Mouse (Mus musculus) thymus, postnatal 0 days (tissue): Measurements from ENCODE around the gene Aktip. TPM values are rescaled to one million over a fixed set of nuclear protein-coding genes. Genes with fewer than 3 reads are reported as not detected.
A peak's percentile ranks its signal among the peaks of the same experiment; 100 is the strongest.

Source experiments
- DNase-seq: peaks from one replicate; pipeline ENCODE4 v3.0.0-alpha.2; 2015; ENCODE audit warnings: low spot score
- polyA plus RNA-seq: library from polyadenylated mRNA; unstranded; fragments of >200 nt; fragmentation: Nextera tagmentation; extraction: Ambion mirVana; gene quantifications from 2 replicates; pipeline ENCODE4 v1.2.1, GENCODE M21; 2015

The Aktip gene
- polyA plus RNA-seq: 35.0 and 36.6 TPM in 2 replicates

DNA sequence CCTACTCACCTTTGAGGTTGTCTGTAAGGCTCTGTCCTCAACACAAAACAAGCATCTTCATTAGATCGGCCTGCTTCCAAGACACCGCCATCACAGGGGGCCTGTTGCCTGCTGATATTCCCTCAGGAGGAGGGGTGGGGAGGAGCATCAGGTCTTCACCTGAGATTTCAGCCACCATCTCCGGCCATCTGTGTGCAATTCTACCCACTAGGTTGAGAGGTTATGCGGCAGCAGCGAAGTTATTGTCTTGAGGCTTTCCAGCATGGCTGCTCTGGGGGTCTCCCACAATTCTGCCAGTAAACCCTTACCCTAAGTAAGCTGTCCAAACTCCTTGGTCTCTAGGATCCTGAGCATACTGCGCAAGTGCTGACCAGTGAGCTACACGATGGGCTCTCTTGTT is at the start of gene Aktip:
TSS of gene Aktip (minus strand) at position 101 of the 400 bp plus-strand sequence.
- no peak for DNase-seq

DNA sequence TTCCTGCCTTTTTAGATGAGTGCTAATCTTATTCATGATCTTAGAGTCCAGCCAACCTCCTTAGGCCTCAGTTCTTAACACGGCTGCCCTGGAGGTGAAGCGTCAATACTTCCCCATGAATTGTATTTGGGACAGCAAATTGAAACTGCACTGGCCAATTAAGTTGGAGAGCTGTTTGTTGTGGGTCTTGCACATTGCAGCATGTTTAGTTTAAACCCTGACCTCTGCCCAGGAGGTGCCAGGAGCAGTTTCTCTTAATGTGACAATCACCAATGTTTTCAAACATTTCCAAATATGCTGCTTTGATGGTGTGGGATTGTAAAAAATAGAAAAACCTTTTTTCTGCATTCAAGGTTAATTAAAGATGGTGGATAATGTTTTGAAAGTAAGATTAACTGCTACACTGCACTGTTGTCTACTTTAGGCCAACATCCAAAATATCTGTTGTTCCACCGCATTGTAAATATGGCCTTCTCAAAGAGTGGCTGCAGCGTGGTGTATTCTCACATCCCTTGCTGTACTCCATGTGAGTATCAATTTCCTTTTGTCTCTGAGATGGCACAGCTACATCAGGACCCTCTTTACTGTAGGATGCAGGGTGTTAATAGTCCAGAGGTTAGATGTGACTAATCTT is 46.2 kb upstream of the Aktip start:
- DNase-seq: no peak

- DNase-seq: no peak
Measured at GRCm38 (mm10) chr8:91242721-91243120, 42.9 kb upstream of the Aktip start.

GRCm38 (mm10) chr8:91241873-91242519 is 42.2 kb upstream of the Aktip start:
- DNase-seq: no peak

DNA sequence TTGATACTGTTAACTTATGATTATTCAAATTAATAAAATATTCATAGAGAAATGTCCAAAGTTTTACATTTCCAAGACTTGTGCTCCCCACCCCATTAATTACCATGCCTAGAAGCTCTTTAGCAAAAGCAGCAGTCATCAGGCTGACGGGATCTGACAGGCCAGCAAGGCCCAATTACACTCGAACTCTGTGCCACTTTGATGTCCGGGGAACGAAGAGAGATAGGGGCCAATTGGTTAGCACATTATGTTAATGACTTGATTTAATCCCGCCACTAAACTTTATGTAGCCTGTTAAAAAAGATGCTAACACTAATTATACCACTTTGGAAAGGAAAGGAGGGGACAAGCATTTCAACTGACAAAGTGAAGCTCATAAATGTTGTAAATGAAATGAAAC is 41.6 kb upstream of the Aktip start:
- DNase-seq: no peak

GRCm38 (mm10) chr8:91237191-91237590 is 37.4 kb upstream of the Aktip start:
- no peak for DNase-seq

DNA sequence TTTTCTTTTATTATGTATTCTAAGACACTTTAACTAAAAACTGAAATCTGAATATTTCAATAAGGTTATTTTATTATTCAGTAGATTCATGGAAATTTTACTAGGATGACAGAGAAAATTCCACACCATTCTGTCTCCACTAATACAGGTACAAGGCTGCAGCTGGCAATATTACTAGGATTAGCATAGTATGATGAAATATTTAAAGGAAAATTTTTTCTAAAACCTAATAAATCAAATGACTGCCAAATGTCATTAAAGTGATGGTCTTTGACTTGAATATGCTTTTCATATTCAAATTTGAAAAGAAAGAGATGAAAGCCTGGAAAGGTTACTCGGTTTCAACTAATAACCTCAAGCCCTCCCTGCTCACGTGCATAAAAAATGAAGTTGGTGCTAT is 34.3 kb upstream of the Aktip start:
- no peak for DNase-seq

DNA sequence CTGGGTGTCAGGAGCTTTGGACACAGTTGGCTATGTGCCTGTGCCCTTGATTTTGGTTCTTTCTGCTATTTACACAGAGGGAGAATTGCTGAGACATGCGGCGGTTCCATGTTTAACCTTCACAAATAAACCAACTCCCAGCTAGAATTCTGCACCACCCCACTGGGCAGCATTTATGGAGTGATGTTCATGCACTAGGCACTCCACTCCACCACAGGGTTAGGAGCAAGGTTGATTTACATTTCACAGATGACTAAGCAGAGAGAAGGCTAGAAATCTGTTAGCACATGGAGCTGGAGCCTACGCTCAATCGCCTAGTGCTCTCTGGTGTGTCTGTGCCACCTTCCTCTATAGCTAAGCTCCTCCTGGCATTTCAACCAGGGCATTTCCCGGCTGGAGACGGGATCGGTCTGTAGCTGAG is 27.7 kb upstream of the Aktip start:
- DNase-seq: no peak

GRCm38 (mm10) chr8:91224227-91224626 is 24.5 kb upstream of the Aktip start:
- DNase-seq: no peak

GRCm38 (mm10) chr8:91221841-91222240 is 22.1 kb upstream of the Aktip start:
- no peak for DNase-seq

DNA sequence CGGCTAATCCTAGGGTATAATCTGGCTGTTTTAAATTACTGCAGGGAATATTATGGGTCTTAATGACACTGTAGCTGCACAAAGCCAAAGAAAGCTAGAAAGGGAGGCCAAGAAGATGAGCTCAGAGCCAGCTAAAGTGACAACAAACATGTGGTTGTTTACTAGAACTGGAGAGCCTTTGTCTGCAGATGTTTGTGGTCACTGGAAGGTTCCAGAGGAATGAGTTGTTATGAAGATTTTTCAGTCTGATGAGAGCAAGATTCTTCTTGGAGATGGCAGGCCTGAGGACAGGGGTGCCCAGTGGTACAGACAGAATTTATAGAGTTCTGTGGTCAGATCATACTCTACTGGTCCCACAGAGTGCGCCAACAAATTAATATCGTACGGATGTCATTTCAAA is 18.5 kb upstream of the Aktip start:
- DNase-seq: no peak

- DNase-seq: no peak
Measured at GRCm38 (mm10) chr8:91217062-91217905, 17.5 kb upstream of the Aktip start.

- no peak for DNase-seq
Measured at GRCm38 (mm10) chr8:91214287-91214686, 14.5 kb upstream of the Aktip start.

DNA sequence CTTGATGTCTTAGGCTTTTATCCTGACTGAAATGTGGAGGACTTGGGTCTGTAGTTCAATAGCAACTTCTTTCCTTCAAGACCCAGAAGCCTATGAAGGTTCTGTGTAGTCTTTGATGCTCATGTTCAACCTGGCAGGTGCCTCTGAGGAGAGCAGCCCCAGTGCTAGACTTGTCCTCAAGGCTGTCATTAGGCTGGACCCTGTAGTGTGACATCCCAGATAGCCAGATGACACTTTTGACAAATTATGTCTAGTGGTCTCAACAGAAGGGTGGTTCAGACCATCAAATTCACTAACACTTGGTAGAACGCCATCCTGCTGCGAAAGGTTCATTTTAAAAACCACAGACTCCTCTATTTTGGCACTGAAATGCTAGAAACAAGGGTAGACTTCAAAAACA is 13.2 kb upstream of the Aktip start:
- DNase-seq: no peak

DNA sequence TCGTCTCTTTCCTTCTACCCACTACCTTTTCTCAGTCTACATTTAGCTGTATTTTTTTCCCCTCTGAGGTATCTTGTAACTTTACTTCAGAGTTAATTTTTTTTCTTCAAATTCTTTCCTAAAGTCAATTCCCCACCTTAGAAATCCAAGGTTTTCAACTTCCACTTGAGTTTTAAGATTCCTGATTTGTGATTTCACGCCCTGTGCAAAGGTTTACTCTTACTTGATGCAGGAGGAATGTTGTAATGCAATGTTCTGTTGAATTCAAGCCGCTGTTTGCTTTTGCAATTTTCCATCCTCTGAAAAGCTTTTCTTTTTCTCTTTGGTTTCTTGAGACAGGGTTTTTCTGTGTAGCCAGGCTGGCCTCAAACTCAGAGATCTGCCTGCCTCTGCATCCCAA is 9.9 kb upstream of the Aktip start:
- DNase-seq: no peak

GRCm38 (mm10) chr8:91207676-91208075 is 7.9 kb upstream of the Aktip start:
- no peak for DNase-seq

DNA sequence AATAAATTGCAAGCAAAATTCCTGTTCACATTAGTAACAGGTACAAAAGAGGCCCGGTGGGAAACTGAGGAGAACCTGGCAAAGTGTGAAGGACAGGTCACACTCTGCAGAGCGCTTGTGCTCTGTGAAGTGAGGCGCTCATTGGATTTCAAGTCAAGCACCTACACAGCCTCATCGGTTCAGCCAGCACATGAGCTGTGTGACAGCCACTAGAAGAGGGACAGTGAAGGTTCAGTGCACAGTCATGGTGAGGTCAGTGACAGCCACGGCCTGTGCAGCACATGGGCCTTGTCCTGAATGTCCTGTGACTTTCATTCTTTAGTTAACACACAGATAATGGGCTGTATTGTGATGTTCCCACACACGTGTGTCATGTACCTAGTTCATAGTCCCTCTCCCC is 6.1 kb upstream of the Aktip start:
- no peak for DNase-seq

- no peak for DNase-seq
Measured at GRCm38 (mm10) chr8:91201184-91201583, 1.4 kb upstream of the Aktip start.

DNA sequence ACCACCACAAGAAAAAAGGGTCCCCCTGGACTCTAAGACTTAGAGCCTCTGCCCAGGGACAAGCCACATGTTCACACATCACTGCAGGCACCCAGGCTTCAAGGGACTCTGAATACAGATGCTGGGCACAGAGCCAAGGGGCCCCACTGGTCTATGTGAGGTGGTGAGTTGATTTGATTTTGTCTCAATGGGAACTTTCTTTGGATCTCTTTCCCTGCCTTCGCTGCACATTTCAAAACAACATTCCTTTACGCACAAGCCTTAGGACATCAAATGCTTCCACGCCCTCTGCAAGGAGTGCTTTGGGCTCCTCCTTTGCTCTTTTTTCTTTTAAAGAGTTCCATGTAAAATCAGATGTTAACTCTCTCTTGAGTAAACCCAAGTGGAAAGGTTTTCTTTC is 1.7 kb downstream of the Aktip start:
- no peak for DNase-seq

- peak; percentile 14 for DNase-seq
Measured at GRCm38 (mm10) chr8:91197233-91197632, 2.5 kb downstream of the Aktip start.

GRCm38 (mm10) chr8:91196661-91197060 is 3.1 kb downstream of the Aktip start:
- peak; percentile 17 for DNase-seq

GRCm38 (mm10) chr8:91194081-91194480 is 5.7 kb downstream of the Aktip start:
- no peak for DNase-seq
